Mouse (Mus musculus) heart, adult 2 months (tissue): ENCODE results near the gene Mta1.

Experiments used
- CTCF ChIP-seq: fragments of 200-600 bp; IDR thresholded peaks from 2 replicates; pipeline ENCODE4 v1.8.1; 2022; ENCODE audit warnings: antibody characterized with exemption, mild to moderate bottlenecking, moderate library complexity
- EP300 ChIP-seq: fragments of 200-500 bp; IDR thresholded peaks from 2 replicates; pipeline ENCODE4 v1.6.1; 2011; ENCODE audit warnings: low read depth, low read length, control low read depth; ENCODE audit not compliant: insufficient read depth
- POLR2A ChIP-seq: fragments of 200-500 bp; IDR thresholded peaks from 2 replicates; pipeline ENCODE4 v1.6.1; 2011; ENCODE audit warnings: mild to moderate bottlenecking, low read depth, low read length, control low read depth; ENCODE audit not compliant: insufficient read depth

DNA sequence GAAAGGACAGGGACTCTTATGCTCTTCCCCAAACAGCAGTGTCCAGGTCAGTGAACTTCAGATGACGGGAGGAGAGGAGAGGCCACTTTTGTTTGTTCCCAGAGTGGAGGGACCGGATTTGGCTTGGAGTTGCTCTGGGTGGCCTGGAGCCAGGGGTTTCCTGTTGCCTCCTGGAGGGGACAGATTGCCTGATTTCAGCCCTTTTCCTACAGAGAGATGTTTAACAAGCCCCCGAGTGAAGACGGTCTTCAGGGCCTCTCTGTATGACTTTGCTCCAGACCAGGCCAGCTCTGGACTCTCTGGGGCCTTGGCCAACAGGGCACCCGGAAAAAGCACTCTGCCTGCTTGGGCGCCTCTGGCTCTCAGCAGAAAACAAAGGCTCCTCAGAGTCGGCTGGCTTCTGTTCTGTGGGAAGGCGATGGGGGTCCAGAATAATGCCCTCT, 43.5 kb downstream of the Mta1 start:
- TF ChIP-seq CTCF (no peak), EP300 (0 out of 2 replicates have a peak, but pooled peaks have one; percentile 35), POLR2A (peak; percentile 57; the same call in 1 of the 2 replicates)
